Mouse (Mus musculus) myocyte (in vitro differentiated cells): ENCODE results near the gene Plxna4. TPM values are rescaled to one million over a fixed set of nuclear protein-coding genes. Genes with fewer than 3 reads are reported as not detected.

ENCODE experiments used
- H3K27me3 ChIP-seq: one replicate; pipeline ENCODE4 v1.6.1; 2011; ENCODE audit not compliant: control insufficient read depth, insufficient read depth, insufficient read length
- H3K36me3 ChIP-seq: one replicate; pipeline ENCODE4 v1.6.1; 2011; ENCODE audit not compliant: control insufficient read depth, insufficient read depth
- H3K4me2 ChIP-seq: one replicate; pipeline ENCODE4 v1.6.1; 2011; ENCODE audit warnings: low read depth, control low read depth
- H3K4me3 ChIP-seq: one replicate; pipeline ENCODE4 v1.5.1; 2011; ENCODE audit warnings: mild to moderate bottlenecking, control low read depth, moderate library complexity
- H3K79me2 ChIP-seq: one replicate; pipeline ENCODE4 v1.6.1; 2011; ENCODE audit not compliant: control insufficient read depth, insufficient read depth
- H3ac ChIP-seq: one replicate; pipeline ENCODE4 v1.6.1; 2011; ENCODE audit not compliant: control insufficient read depth, insufficient read length
- CEBPB ChIP-seq: IDR thresholded peaks from 2 replicates; pipeline ENCODE4 v1.6.1; 2011; ENCODE audit warnings: mild to moderate bottlenecking, moderate library complexity; ENCODE audit not compliant: poor library complexity, insufficient read depth, severe bottlenecking
- E2F4 ChIP-seq: IDR thresholded peaks from one replicate; pipeline ENCODE4 v1.6.1; 2011; ENCODE audit warnings: mild to moderate bottlenecking, control low read depth, moderate library complexity; ENCODE audit not compliant: insufficient read depth
- MAX ChIP-seq: IDR thresholded peaks from one replicate; pipeline ENCODE4 v1.6.1; 2011; ENCODE audit warnings: low read depth, mild to moderate bottlenecking, control low read depth
- MYOD1 ChIP-seq, 3 experiments: IDR thresholded peaks; one replicate each; pipeline ENCODE4 v1.6.1; 2011; ENCODE audit warnings: control low read depth in 2 of 3, low read depth in 2 of 3, mild to moderate bottlenecking in 2 of 3, moderate library complexity in 1 of 3; ENCODE audit not compliant: insufficient read length in 2 of 3, control insufficient read depth in 1 of 3
- MYOG ChIP-seq, 3 experiments: IDR thresholded peaks; one replicate each; pipeline ENCODE4 v1.6.1; 2011; ENCODE audit warnings: control low read depth in 2 of 3, low read depth in 2 of 3, mild to moderate bottlenecking in 2 of 3; ENCODE audit not compliant: insufficient read length in 2 of 3, control insufficient read depth in 1 of 3, insufficient read depth in 1 of 3
- POLR2A ChIP-seq: IDR thresholded peaks from one replicate; pipeline ENCODE4 v1.6.1; 2011; ENCODE audit warnings: low read depth, mild to moderate bottlenecking, control low read depth, moderate library complexity; ENCODE audit not compliant: insufficient read length
- POLR2AphosphoS2 ChIP-seq: IDR thresholded peaks from one replicate; pipeline ENCODE4 v1.6.1; 2011; ENCODE audit warnings: low read depth, control low read depth; ENCODE audit not compliant: insufficient read length
- REST ChIP-seq: IDR thresholded peaks from one replicate; pipeline ENCODE4 v1.6.1; 2011; ENCODE audit warnings: mild to moderate bottlenecking, control low read depth, moderate library complexity; ENCODE audit not compliant: insufficient read depth, insufficient read length
- SRF ChIP-seq: IDR thresholded peaks from one replicate; pipeline ENCODE4 v1.6.1; 2011; ENCODE audit warnings: low read depth; ENCODE audit not compliant: control insufficient read depth, insufficient read length
- TCF12 ChIP-seq: IDR thresholded peaks from one replicate; pipeline ENCODE4 v1.6.1; 2011; ENCODE audit warnings: mild to moderate bottlenecking, control low read depth; ENCODE audit not compliant: poor library complexity, insufficient read depth, severe bottlenecking
- TCF3 ChIP-seq: IDR thresholded peaks from one replicate; pipeline ENCODE4 v1.6.1; 2011; ENCODE audit warnings: low read depth, control low read depth; ENCODE audit not compliant: insufficient read length
- USF1 ChIP-seq: IDR thresholded peaks from one replicate; pipeline ENCODE4 v1.6.1; 2011; ENCODE audit warnings: low read depth, mild to moderate bottlenecking, control low read depth, moderate library complexity
- polyA plus RNA-seq: library from polyadenylated mRNA; unstranded; fragments of >200 nt; fragmentation: generic; extraction: Trizol; gene quantifications from one replicate; pipeline ENCODE4 v1.2.1, GENCODE M21; 2012; ENCODE audit warnings: missing spikeins

Gene Plxna4
- polyA plus RNA-seq, 1 experiment: 0.70 TPM

GRCm38 (mm10) chr6:32199616-32200015 is 388.4 kb downstream of the Plxna4 start:
- TF ChIP-seq MYOG (IDR thresholded peaks at IDR 0.05; ENCODE audit: control insufficient read depth in 1 of 3, insufficient read depth in 1 of 3, insufficient read length in 2 of 3, low read depth in 2 of 3): no peak
- no peak for TF ChIP-seq CEBPB
- TF ChIP-seq POLR2A: no peak
- no peak for TF ChIP-seq USF1
- no peaks in the 10 kb centered on the region for H3K36me3 ChIP-seq

DNA sequence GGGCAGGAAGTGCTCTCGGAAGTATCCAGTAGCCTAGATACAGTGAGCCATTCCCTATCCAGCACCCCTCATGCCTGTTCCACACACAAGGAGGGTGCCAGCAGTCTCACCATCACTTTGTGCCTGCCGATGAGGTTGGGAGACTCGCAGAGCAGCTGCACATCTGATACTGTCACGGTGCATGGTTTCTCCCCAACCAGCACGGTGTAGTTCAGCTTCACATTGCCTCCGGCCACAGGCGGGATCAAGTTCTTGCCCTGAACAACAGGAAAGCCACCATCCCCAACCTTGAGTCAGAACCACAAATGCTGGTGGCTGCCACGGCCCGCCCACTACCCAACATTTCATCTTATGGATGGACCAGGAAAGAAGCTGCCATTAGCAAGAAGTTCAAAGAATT is 391.1 kb downstream of the Plxna4 start:
- H3K27me3 ChIP-seq: no peaks in the 10 kb centered on the region
- H3K36me3 ChIP-seq: no peaks in the 10 kb centered on the region
- no peaks in the 10 kb centered on the region for H3K79me2 ChIP-seq
- no peak overlapping the region for H3K4me2 ChIP-seq
- no peak overlapping the region for H3K4me3 ChIP-seq
- no peak for TF ChIP-seq REST
- no peak for TF ChIP-seq TCF12
- TF ChIP-seq USF1: no peak
- no peak for TF ChIP-seq MYOG (IDR thresholded peaks at IDR 0.05; ENCODE audit: control insufficient read depth in 1 of 3, insufficient read depth in 1 of 3, insufficient read length in 2 of 3, low read depth in 2 of 3)
- TF ChIP-seq CEBPB: no peak
- no peak for TF ChIP-seq E2F4
- no peak overlapping the region for H3ac ChIP-seq

More at GRCm38 (mm10) chr6:32199616-32200015, 388.4 kb downstream of the Plxna4 start:
- Histone ChIP-seq H3ac (no peak overlapping the region), H3K27me3 (no peaks in the 10 kb centered on the region), H3K4me2 (no peak overlapping the region), H3K4me3 (no peak overlapping the region), H3K79me2 (no peaks in the 10 kb centered on the region)

DNA sequence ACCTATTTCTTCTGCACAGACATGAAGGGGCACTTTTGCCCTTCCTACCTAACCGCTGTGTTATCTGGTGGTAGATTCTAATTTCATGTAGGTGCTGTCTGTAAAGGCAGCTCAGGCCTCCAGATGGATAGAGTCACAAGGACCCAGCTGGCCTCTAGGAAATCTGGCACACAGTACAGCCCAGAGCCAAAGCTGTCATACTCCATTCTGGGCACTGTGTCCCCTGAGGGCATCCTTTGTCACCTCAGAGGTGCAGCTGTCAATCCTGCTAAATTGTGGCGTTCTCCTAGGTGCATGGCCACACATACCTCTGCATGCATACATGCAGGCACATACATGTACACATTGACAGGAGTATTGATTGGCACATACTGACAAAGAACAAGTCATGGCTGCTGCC is 394.9 kb downstream of the Plxna4 start:
- Histone ChIP-seq H3K36me3 (no peaks in the 10 kb centered on the region), H3ac (no peak overlapping the region)
- no peak for TF ChIP-seq REST

GRCm38 (mm10) chr6:32184402-32184985 is 403.5 kb downstream of the Plxna4 start:
- no peaks in the 10 kb centered on the region for H3K36me3 ChIP-seq

More for the DNA sequence above, 394.9 kb downstream of the Plxna4 start:
- Histone ChIP-seq H3K4me3 (no peak overlapping the region), H3K27me3 (no peaks in the 10 kb centered on the region), H3K79me2 (no peaks in the 10 kb centered on the region), H3K4me2 (no peak overlapping the region)

GRCm38 (mm10) chr6:32183651-32184185 is 404.3 kb downstream of the Plxna4 start:
- H3K27me3 ChIP-seq: no peaks in the 10 kb centered on the region
- H3K4me2 ChIP-seq: no peak overlapping the region
- no peaks in the 10 kb centered on the region for H3K79me2 ChIP-seq
- TF ChIP-seq POLR2AphosphoS2: no peak
- no peak for TF ChIP-seq MAX
- TF ChIP-seq USF1: no peak
- TF ChIP-seq TCF12: no peak
- no peak for TF ChIP-seq MYOG (IDR thresholded peaks at IDR 0.05; ENCODE audit: control insufficient read depth in 1 of 3, insufficient read depth in 1 of 3, insufficient read length in 2 of 3, low read depth in 2 of 3)
- no peak for TF ChIP-seq SRF
- TF ChIP-seq CEBPB: no peak
- no peak for TF ChIP-seq REST
- TF ChIP-seq E2F4: no peak
- no peaks in the 10 kb centered on the region for H3K36me3 ChIP-seq
- no peak overlapping the region for H3ac ChIP-seq
- H3K4me3 ChIP-seq: no peak overlapping the region

More at GRCm38 (mm10) chr6:32184402-32184985, 403.5 kb downstream of the Plxna4 start:
- Histone ChIP-seq H3K27me3 (no peaks in the 10 kb centered on the region), H3ac (no peak overlapping the region), H3K4me2 (no peak overlapping the region), H3K4me3 (no peak overlapping the region), H3K79me2 (no peaks in the 10 kb centered on the region)
- TF ChIP-seq REST: no peak
- no peak for TF ChIP-seq TCF12
- no peak for TF ChIP-seq SRF

DNA sequence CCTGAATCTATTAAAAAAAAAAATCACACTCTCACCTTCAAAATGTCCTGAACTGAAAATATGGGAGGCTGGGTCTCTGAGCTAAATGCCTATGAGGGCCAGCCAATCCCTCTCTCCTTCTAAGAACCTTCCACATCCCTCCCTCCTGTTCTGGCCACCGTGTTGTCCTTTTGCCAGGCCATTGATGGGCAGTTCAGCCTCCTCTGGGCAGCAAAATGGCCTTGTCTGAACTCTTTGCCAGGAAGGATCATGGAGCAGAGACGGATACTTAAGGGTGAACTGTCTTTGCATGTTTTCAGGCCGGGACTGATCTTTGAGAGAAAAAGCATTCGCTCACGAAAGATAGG is 408.0 kb downstream of the Plxna4 start:
- no peak for TF ChIP-seq SRF
- no peak for TF ChIP-seq TCF3
- no peak for TF ChIP-seq TCF12
- no peak for TF ChIP-seq CEBPB
- TF ChIP-seq MYOD1 (IDR thresholded peaks at IDR 0.05; ENCODE audit: control insufficient read depth in 1 of 3, insufficient read length in 2 of 3, low read depth in 2 of 3): no peak
- no peak for TF ChIP-seq POLR2AphosphoS2
- TF ChIP-seq MAX: no peak
- no peak for TF ChIP-seq REST
- no peak for TF ChIP-seq MYOG (IDR thresholded peaks at IDR 0.05; ENCODE audit: control insufficient read depth in 1 of 3, insufficient read depth in 1 of 3, insufficient read length in 2 of 3, low read depth in 2 of 3)
- TF ChIP-seq USF1: no peak
- TF ChIP-seq E2F4: no peak
- TF ChIP-seq POLR2A: no peak
- no peak overlapping the region for H3K4me3 ChIP-seq
- H3K4me2 ChIP-seq: no peak overlapping the region
- no peaks in the 10 kb centered on the region for H3K27me3 ChIP-seq
- no peaks in the 10 kb centered on the region for H3K79me2 ChIP-seq
- no peaks in the 10 kb centered on the region for H3K36me3 ChIP-seq
- no peak overlapping the region for H3ac ChIP-seq
